Mouse (Mus musculus) limb, embryonic 10.5 days (tissue): Measurements from ENCODE around the gene Tmem159. TPM values are rescaled to one million over a fixed set of nuclear protein-coding genes. Genes with fewer than 3 reads are reported as not detected.

ENCODE experiments used
- DNase-seq: peaks from one replicate; pipeline ENCODE4 v3.0.0-alpha.2; 2017; ENCODE audit warnings: low spot score
- H3K27ac ChIP-seq: fragments of 300-500 bp; sonication (generic); 2 replicates; pipeline ENCODE4 v1.5.1; 2016; ENCODE audit warnings: mild to moderate bottlenecking
- H3K27me3 ChIP-seq: fragments of 300-500 bp; sonication (generic); 2 replicates; pipeline ENCODE4 v1.6.1; 2016; ENCODE audit warnings: low read depth, mild to moderate bottlenecking; ENCODE audit not compliant: poor library complexity, severe bottlenecking
- H3K36me3 ChIP-seq: fragments of 300-500 bp; sonication (generic); 2 replicates; pipeline ENCODE4 v1.6.1; 2016; ENCODE audit warnings: mild to moderate bottlenecking, moderate library complexity
- H3K4me1 ChIP-seq: fragments of 300-500 bp; sonication (generic); 2 replicates; pipeline ENCODE4 v1.6.1; 2016
- H3K4me3 ChIP-seq: fragments of 300-500 bp; sonication (generic); 2 replicates; pipeline ENCODE4 v1.5.1; 2016; ENCODE audit warnings: mild to moderate bottlenecking, moderate library complexity
- H3K9me3 ChIP-seq: fragments of 300-500 bp; sonication (generic); replicated peaks from 2 replicates; pipeline ENCODE4 v1.6.1; 2016; ENCODE audit warnings: mild to moderate bottlenecking
- WGBS: fragments of 180-500 bp; shearing (Covaris S2); methylation state at CpG from one replicate; pipeline ENCODE4 v1.1.7; 2016; 5-methylcytosine and 5-hydroxymethylcytosine counted together
- polyA plus RNA-seq: library from polyadenylated mRNA; unstranded; fragments of >200 nt; fragmentation: Nextera tagmentation; extraction: Ambion mirVana; gene quantifications from 2 replicates; pipeline ENCODE4 v1.2.1, GENCODE M21; 2016

Tmem159 gene
- polyA plus RNA-seq, 1 experiment from 2014 or later = 13.6 TPM

GRCm38 (mm10) chr7:120150898-120151297 lies 48.7 kb downstream of the Tmem159 start:
- 83% methylated on average over 2 of the region's 2 CpGs for WGBS
- Histone ChIP-seq H3K27ac (no peak overlapping the region), H3K4me3 (no peak overlapping the region), H3K27me3 (no peaks in the 10 kb centered on the region), H3K4me1 (peaks cover 7% of the 10 kb centered on the region), H3K9me3 (no peaks in the 10 kb centered on the region), H3K36me3 (no peaks in the 10 kb centered on the region)
- no peak for DNase-seq

DNA sequence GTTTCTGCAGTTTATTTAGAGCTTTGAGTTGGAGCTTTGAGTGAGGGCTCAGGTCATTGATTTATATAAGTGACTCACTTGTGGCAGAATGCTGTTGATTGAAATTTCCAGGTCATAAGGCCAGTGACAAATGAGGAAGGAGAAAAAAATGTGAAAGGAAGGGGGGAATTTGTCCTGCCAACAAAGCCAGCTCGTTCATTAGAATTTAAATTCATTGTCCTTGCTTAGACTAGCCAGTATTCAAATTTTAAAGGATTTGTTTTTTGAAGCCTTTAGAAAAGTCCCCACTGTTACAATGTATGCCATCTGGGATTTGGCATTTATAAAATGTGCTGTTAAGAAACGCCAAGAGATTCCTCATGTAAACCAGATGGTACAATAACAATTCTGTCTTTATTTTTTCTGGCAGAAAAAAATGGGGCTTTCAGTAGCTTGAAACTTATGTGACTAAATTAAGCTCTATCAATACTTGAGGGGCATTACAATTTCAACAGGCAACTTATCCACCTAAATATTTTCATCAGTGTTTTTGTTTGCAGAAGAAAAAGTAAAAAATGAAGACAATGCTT lies 54.8 kb downstream of the Tmem159 start:
- no peaks in the 10 kb centered on the region for H3K36me3 ChIP-seq
- H3K27ac ChIP-seq = no peak overlapping the region
- H3K27me3 ChIP-seq = no peaks in the 10 kb centered on the region
- no peak overlapping the region for H3K4me3 ChIP-seq
- WGBS = 33% methylated on average over 2 of the region's 2 CpGs
- no peaks in the 10 kb centered on the region for H3K9me3 ChIP-seq
- DNase-seq = no peak
- peaks cover 31% of the 10 kb centered on the region for H3K4me1 ChIP-seq

DNA sequence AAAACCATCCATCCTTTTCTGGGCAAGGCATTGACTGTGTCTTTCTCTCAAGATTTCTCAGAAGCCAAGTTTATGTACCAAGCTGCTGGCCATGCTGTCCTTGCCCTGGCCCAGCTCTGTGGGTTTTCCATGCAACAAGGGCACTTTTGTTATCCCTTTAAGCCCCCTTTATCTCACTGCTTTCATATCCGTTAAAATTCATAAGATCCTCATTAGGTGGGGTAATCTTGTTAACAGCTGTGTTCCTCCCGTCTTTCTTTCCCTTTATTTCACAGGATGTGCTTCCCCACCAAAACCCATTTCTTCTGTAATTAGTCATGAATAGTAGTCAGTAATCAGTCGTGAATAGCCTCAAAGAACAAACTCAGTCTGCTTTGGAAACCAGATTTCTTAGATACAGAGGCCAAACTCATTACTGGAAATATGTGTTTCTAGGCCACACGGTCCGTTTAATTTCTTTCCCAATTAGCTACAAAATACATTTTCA lies 55.5 kb downstream of the Tmem159 start:
- DNase-seq = no peak
- no peak overlapping the region for H3K4me3 ChIP-seq
- WGBS = 42% methylated on average over 5 of the region's 5 CpGs
- H3K27ac ChIP-seq = no peak overlapping the region
- H3K9me3 ChIP-seq = no peaks in the 10 kb centered on the region
- no peaks in the 10 kb centered on the region for H3K36me3 ChIP-seq
- no peaks in the 10 kb centered on the region for H3K27me3 ChIP-seq
- H3K4me1 ChIP-seq = peaks cover 31% of the 10 kb centered on the region

GRCm38 (mm10) chr7:120158121-120158613 lies 56.0 kb downstream of the Tmem159 start:
- WGBS = 39% methylated on average over 4 of the region's 4 CpGs
- no peak for DNase-seq
- no peaks in the 10 kb centered on the region for H3K27me3 ChIP-seq
- no peaks in the 10 kb centered on the region for H3K36me3 ChIP-seq
- H3K4me1 ChIP-seq = peaks cover 31% of the 10 kb centered on the region
- peak overlapping the region; percentile 7; the same call in 1 of the 2 replicates for H3K27ac ChIP-seq
- no peaks in the 10 kb centered on the region for H3K9me3 ChIP-seq
- no peak overlapping the region for H3K4me3 ChIP-seq

- no peaks in the 10 kb centered on the region for H3K27me3 ChIP-seq
- no peak overlapping the region for H3K27ac ChIP-seq
- WGBS = 93% methylated on average over 11 of the region's 11 CpGs
- DNase-seq = no peak
- no peaks in the 10 kb centered on the region for H3K9me3 ChIP-seq
- no peak overlapping the region for H3K4me3 ChIP-seq
- peaks cover 4% of the 10 kb centered on the region for H3K4me1 ChIP-seq
- H3K36me3 ChIP-seq = no peaks in the 10 kb centered on the region
Measured at GRCm38 (mm10) chr7:120163581-120164251, 61.6 kb downstream of the Tmem159 start.

Other genes starting within 250 kb of the Tmem159 start
- gene Lyrm1, start 206.5 kb upstream of the Tmem159 start, polyA plus RNA-seq = 6.4 and 7.2 TPM in 2 replicates
- gene Dcun1d3, start 206.1 kb upstream of the Tmem159 start, polyA plus RNA-seq = 10.8 and 12.0 TPM in 2 replicates
- gene Dnah3, start 7.1 kb upstream of the Tmem159 start, polyA plus RNA-seq = not detected in 2 replicates
- not detected in 2 replicates for gene Zp2, start 42.9 kb downstream of the Tmem159 start, polyA plus RNA-seq
- not detected in 2 replicates for gene Anks4b, start 71.5 kb downstream of the Tmem159 start, polyA plus RNA-seq
- 10.0 and 11.9 TPM in 2 replicates for gene Crym, start 99.8 kb downstream of the Tmem159 start, polyA plus RNA-seq
- not detected in 2 replicates for gene Abca14, start 101.6 kb downstream of the Tmem159 start, polyA plus RNA-seq
- not detected in 2 replicates for gene Abca15, start 226.3 kb downstream of the Tmem159 start, polyA plus RNA-seq